ENCODE assay signal across 8 mouse cellular contexts in genomic region chr8:104630574-104630973, GRCm38 (mm10). TPM values are rescaled to one million over a fixed set of nuclear protein-coding genes. Genes with fewer than 3 reads are reported as not detected.
DNase-seq lines count a peak whose midpoint lies in the region; ATAC-seq and TF ChIP-seq lines count a peak whose summit lies in the region.

No protein-coding gene starts in this region.

- H3K27ac ChIP-seq in embryonic facial prominence, embryonic 13.5 days = no peak overlapping the region
- H3K27ac ChIP-seq in hindbrain, embryonic 10.5 days = peak overlapping the region; percentile 70; the same call in 1 of the 2 replicates
- H3K27ac ChIP-seq in liver, embryonic 14.5 days = no peak overlapping the region
- H3K27ac ChIP-seq in neural tube, embryonic 15.5 days (replicated peaks) = no peak overlapping the region

- no peak for TF ChIP-seq CTCF in liver, embryonic 14.5 days (IDR thresholded peaks at IDR 0.05; ENCODE audit: low read depth)

- peak; percentile 10 for DNase-seq in urinary bladder, postnatal 25 days (ENCODE audit: low spot score)
- DNase-seq in urinary bladder, adult 18-20 months (ENCODE audit: low spot score in 2 of 2) = no peak
- DNase-seq in hindbrain, embryonic 10.5 days (ENCODE audit: low spot score) = peak; percentile 33
- DNase-seq in liver, embryonic 14.5 days (ENCODE audit: low read depth in 3 of 3, low spot score in 3 of 3) = no peak
- no peak for DNase-seq in layer of hippocampus, postnatal 25 days (ENCODE audit: extremely low spot score in 1 of 2, low spot score in 1 of 2)

- no peaks in the 10 kb centered on the region for H3K9me3 ChIP-seq in embryonic facial prominence, embryonic 13.5 days
- H3K9me3 ChIP-seq in hindbrain, embryonic 10.5 days = no peaks in the 10 kb centered on the region
- no peaks in the 10 kb centered on the region for H3K9me3 ChIP-seq in liver, embryonic 14.5 days (ENCODE audit: control insufficient read depth, low read length)
- no peaks in the 10 kb centered on the region for H3K9me3 ChIP-seq in neural tube, embryonic 15.5 days (replicated peaks)

- WGBS in embryonic facial prominence, embryonic 13.5 days = under 1% methylated on average over 36 of the region's 36 CpGs
- under 1% methylated on average over 36 of the region's 36 CpGs for WGBS in hindbrain, embryonic 10.5 days
- WGBS in liver, embryonic 14.5 days (ENCODE audit: insufficient replicate concordance) = 2% methylated on average over 36 of the region's 36 CpGs
- under 1% methylated on average over 36 of the region's 36 CpGs for WGBS in neural tube, embryonic 15.5 days

- H3K4me1 ChIP-seq in embryonic facial prominence, embryonic 13.5 days = peaks cover 18% of the 10 kb centered on the region
- H3K4me1 ChIP-seq in hindbrain, embryonic 10.5 days (replicated peaks) = peaks cover 27% of the 10 kb centered on the region
- H3K4me1 ChIP-seq in liver, embryonic 14.5 days (replicated peaks; ENCODE audit: control insufficient read depth in 2 of 2, insufficient read depth in 2 of 2, low read length in 1 of 2) = peaks cover 0 to 8% of the 10 kb centered on the region in 2 experiments; a peak in 2 of 4 replicates
- peaks cover 17% of the 10 kb centered on the region for H3K4me1 ChIP-seq in neural tube, embryonic 15.5 days

- ATAC-seq in embryonic facial prominence, embryonic 13.5 days (ENCODE audit: insufficient number of reproducible peaks, insufficient read depth, low FRiP score, low TSS enrichment, low read depth) = no peak
- peak; percentile 19; the same call in 1 of the 2 replicates for ATAC-seq in liver, embryonic 14.5 days (ENCODE audit: insufficient read depth)
- 0 out of 2 replicates have a peak, but pooled peaks have one; percentile 25 for ATAC-seq in neural tube, embryonic 15.5 days (ENCODE audit: low FRiP score)
- ATAC-seq in erythroblast, adult 5-6 weeks (replicated peaks; ENCODE audit: low FRiP score, poor library complexity, severe bottlenecking) = no peak

- H3K9ac ChIP-seq in embryonic facial prominence, embryonic 13.5 days = peak overlapping the region; percentile 58
- H3K9ac ChIP-seq in liver, embryonic 14.5 days (replicated peaks) = no peak overlapping the region
- H3K9ac ChIP-seq in neural tube, embryonic 15.5 days (replicated peaks) = peak overlapping the region; percentile 38; the same call in 1 of the 2 replicates

- H3K4me2 ChIP-seq in embryonic facial prominence, embryonic 13.5 days = peak overlapping the region; percentile 69
- peak overlapping the region; percentile 48 for H3K4me2 ChIP-seq in liver, embryonic 14.5 days (ENCODE audit: low read depth)
- peak overlapping the region; percentile 66 for H3K4me2 ChIP-seq in neural tube, embryonic 15.5 days

- TF ChIP-seq EP300 in liver, embryonic 14.5 days (IDR thresholded peaks at IDR 0.05; ENCODE audit: low read depth) = no peak

- H3K4me3 ChIP-seq in embryonic facial prominence, embryonic 13.5 days = peak overlapping the region; percentile 44
- peak overlapping the region; percentile 54 for H3K4me3 ChIP-seq in hindbrain, embryonic 10.5 days
- peak overlapping the region; percentile 8 to 13; a peak in 3 of 4 replicates for H3K4me3 ChIP-seq in liver, embryonic 14.5 days (ENCODE audit: insufficient read depth in 1 of 2, low read depth in 2 of 2, low read length in 2 of 2)
- peak overlapping the region; percentile 37 for H3K4me3 ChIP-seq in neural tube, embryonic 15.5 days (replicated peaks)

- peaks cover 23% of the 10 kb centered on the region for H3K27me3 ChIP-seq in embryonic facial prominence, embryonic 13.5 days
- H3K27me3 ChIP-seq in hindbrain, embryonic 10.5 days (ENCODE audit: insufficient read depth, poor library complexity, severe bottlenecking) = peaks cover 43% of the 10 kb centered on the region
- H3K27me3 ChIP-seq in liver, embryonic 14.5 days (ENCODE audit: control insufficient read depth, insufficient read depth, low read length) = peaks cover 15% of the 10 kb centered on the region
- peaks cover 31% of the 10 kb centered on the region for H3K27me3 ChIP-seq in neural tube, embryonic 15.5 days (replicated peaks)

- H3K36me3 ChIP-seq in embryonic facial prominence, embryonic 13.5 days = peaks cover 9% of the 10 kb centered on the region
- peaks cover 8% of the 10 kb centered on the region for H3K36me3 ChIP-seq in hindbrain, embryonic 10.5 days
- no peaks in the 10 kb centered on the region for H3K36me3 ChIP-seq in liver, embryonic 14.5 days (replicated peaks; ENCODE audit: control insufficient read depth, insufficient read depth, low read depth)
- H3K36me3 ChIP-seq in neural tube, embryonic 15.5 days = peaks cover 7% of the 10 kb centered on the region

RNA-seq across cellular contexts. Expression of gene Rrad, which starts 0.6 kb away (rescaled TPM):
- polyA plus RNA-seq in embryonic facial prominence, embryonic 13.5 days (2015; fragmentation: Nextera tagmentation; extraction: Ambion mirVana) = 3.4 and 6.1 TPM in 2 replicates
- polyA plus RNA-seq in hindbrain, embryonic 10.5 days (2016; fragmentation: Nextera tagmentation; extraction: Ambion mirVana) = 1.2 and 1.5 TPM in 2 replicates
- polyA plus RNA-seq in liver, embryonic 14.5 days (2012; rRNA removed) = 0.21 and 0.25 TPM in 2 replicates
- 0.10 and 0.54 TPM in 2 replicates for polyA plus RNA-seq in liver, embryonic 14.5 days (2014; fragmentation: Nextera tagmentation; extraction: Ambion mirVana)
- 4.7 and 6.8 TPM in 2 replicates for polyA plus RNA-seq in neural tube, embryonic 15.5 days (2015; fragmentation: Nextera tagmentation; extraction: Ambion mirVana)
- not detected in 2 replicates for total RNA-seq in erythroblast, adult 5-6 weeks (2015; ENCODE audit: low replicate concordance)
- not detected in 2 replicates for total RNA-seq in erythroblast, adult 5-6 weeks (2017; ENCODE audit: low replicate concordance)
- 1 to 10 TPM; 1.4 to 1.5 TPM for total RNA-seq in layer of hippocampus, postnatal 25 days (2021)

RNA-seq across cellular contexts. Expression of gene Cdh16, which starts 6.4 kb away (rescaled TPM):
- not detected in 2 replicates for polyA plus RNA-seq in embryonic facial prominence, embryonic 13.5 days (2015; fragmentation: Nextera tagmentation; extraction: Ambion mirVana)
- polyA plus RNA-seq in hindbrain, embryonic 10.5 days (2016; fragmentation: Nextera tagmentation; extraction: Ambion mirVana) = not detected in 2 replicates
- 0.01 and 0.02 TPM in 2 replicates for polyA plus RNA-seq in liver, embryonic 14.5 days (2012; rRNA removed)
- not detected in 2 replicates for polyA plus RNA-seq in liver, embryonic 14.5 days (2014; fragmentation: Nextera tagmentation; extraction: Ambion mirVana)
- 0.38 TPM in 1 of 2 replicates, not detected in the other for polyA plus RNA-seq in neural tube, embryonic 15.5 days (2015; fragmentation: Nextera tagmentation; extraction: Ambion mirVana)
- not detected in 2 replicates for total RNA-seq in erythroblast, adult 5-6 weeks (2015; ENCODE audit: low replicate concordance)
- total RNA-seq in erythroblast, adult 5-6 weeks (2017; ENCODE audit: low replicate concordance) = not detected in 2 replicates
- not detected for total RNA-seq in layer of hippocampus, postnatal 25 days (2021)

RNA-seq across cellular contexts. Expression of gene Ciao2b, which starts 11.2 kb away (rescaled TPM):
- polyA plus RNA-seq in embryonic facial prominence, embryonic 13.5 days (2015; fragmentation: Nextera tagmentation; extraction: Ambion mirVana) = 79.5 and 83.5 TPM in 2 replicates
- polyA plus RNA-seq in hindbrain, embryonic 10.5 days (2016; fragmentation: Nextera tagmentation; extraction: Ambion mirVana) = 111 and 121 TPM in 2 replicates
- 33.2 and 38.5 TPM in 2 replicates for polyA plus RNA-seq in liver, embryonic 14.5 days (2012; rRNA removed)
- 49.6 and 50.3 TPM in 2 replicates for polyA plus RNA-seq in liver, embryonic 14.5 days (2014; fragmentation: Nextera tagmentation; extraction: Ambion mirVana)
- polyA plus RNA-seq in neural tube, embryonic 15.5 days (2015; fragmentation: Nextera tagmentation; extraction: Ambion mirVana) = 121 and 135 TPM in 2 replicates
- 1.5 and 5.2 TPM in 2 replicates for total RNA-seq in erythroblast, adult 5-6 weeks (2015; ENCODE audit: low replicate concordance)
- 6.0 and 15.1 TPM in 2 replicates for total RNA-seq in erythroblast, adult 5-6 weeks (2017; ENCODE audit: low replicate concordance)
- total RNA-seq in layer of hippocampus, postnatal 25 days (2021) = 10 to 100 TPM; 24.9 to 35.8 TPM

RNA-seq across cellular contexts. Expression of gene Pdp2, which starts 39.3 kb away (rescaled TPM):
- 11.0 and 11.7 TPM in 2 replicates for polyA plus RNA-seq in embryonic facial prominence, embryonic 13.5 days (2015; fragmentation: Nextera tagmentation; extraction: Ambion mirVana)
- 12.7 and 13.3 TPM in 2 replicates for polyA plus RNA-seq in hindbrain, embryonic 10.5 days (2016; fragmentation: Nextera tagmentation; extraction: Ambion mirVana)
- 1.4 and 1.5 TPM in 2 replicates for polyA plus RNA-seq in liver, embryonic 14.5 days (2012; rRNA removed)
- polyA plus RNA-seq in liver, embryonic 14.5 days (2014; fragmentation: Nextera tagmentation; extraction: Ambion mirVana) = 2.4 and 2.6 TPM in 2 replicates
- 18.4 and 19.7 TPM in 2 replicates for polyA plus RNA-seq in neural tube, embryonic 15.5 days (2015; fragmentation: Nextera tagmentation; extraction: Ambion mirVana)
- total RNA-seq in erythroblast, adult 5-6 weeks (2015; ENCODE audit: low replicate concordance) = 0.38 and 1.7 TPM in 2 replicates
- 0.98 and 1.3 TPM in 2 replicates for total RNA-seq in erythroblast, adult 5-6 weeks (2017; ENCODE audit: low replicate concordance)
- 1 to 10 TPM; 7.8 to 8.1 TPM for total RNA-seq in layer of hippocampus, postnatal 25 days (2021)

Comparison
In these comparisons a context has a peak if more than half of its experiments do, and no peak if none do; other contexts are left out.
1. DNase-seq: peak in urinary bladder, postnatal 25 days (single experiment) and hindbrain, embryonic 10.5 days (single experiment); none in urinary bladder, adult 18-20 months (0 of 2), liver, embryonic 14.5 days (0 of 3) and layer of hippocampus, postnatal 25 days (0 of 2).
2. ATAC-seq: peak in liver, embryonic 14.5 days (single experiment) and neural tube, embryonic 15.5 days (single experiment); none in embryonic facial prominence, embryonic 13.5 days (single experiment) and erythroblast, adult 5-6 weeks (single experiment).
3. Peak in every context shown above with its lines, with median percentiles within 50 percentile points of each other: H3K4me2 ChIP-seq and H3K4me3 ChIP-seq.